Mouse (Mus musculus) gastrocnemius, adult 8-10 months (tissue): ENCODE measurements at regions not wholly inside any gene's neighbourhood (a gene's known extent, or its start where the extent isn't known, plus 50 kb on each side); places are given as distances from the start of the nearest gene placed in this dataset.

Source experiments
- DNase-seq, 2 experiments: peaks; one replicate each; pipeline ENCODE4 v3.0.0; 2022; ENCODE audit warnings: low spot score in 2 of 2

DNA sequence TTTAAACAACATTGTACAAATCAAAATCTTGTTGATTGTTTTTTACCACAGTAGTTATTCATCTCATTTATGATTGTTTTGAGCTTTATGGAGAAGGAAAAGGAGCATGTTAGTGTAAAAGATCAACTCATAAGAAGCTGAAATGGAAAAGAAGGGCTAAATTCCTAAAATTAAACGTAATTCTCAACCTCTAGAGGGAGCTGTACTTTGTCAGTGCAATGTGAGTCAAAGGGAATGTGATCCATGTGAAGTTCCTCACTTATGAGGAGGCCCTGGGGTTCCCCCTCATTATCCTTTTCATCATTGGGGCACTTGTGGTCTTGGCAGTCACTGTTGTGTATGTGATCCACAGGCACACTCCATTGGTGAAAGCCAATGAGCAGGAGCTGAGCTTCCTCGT is 54.0 kb upstream of the Vmn2r7 start:
- no peak for DNase-seq

DNA sequence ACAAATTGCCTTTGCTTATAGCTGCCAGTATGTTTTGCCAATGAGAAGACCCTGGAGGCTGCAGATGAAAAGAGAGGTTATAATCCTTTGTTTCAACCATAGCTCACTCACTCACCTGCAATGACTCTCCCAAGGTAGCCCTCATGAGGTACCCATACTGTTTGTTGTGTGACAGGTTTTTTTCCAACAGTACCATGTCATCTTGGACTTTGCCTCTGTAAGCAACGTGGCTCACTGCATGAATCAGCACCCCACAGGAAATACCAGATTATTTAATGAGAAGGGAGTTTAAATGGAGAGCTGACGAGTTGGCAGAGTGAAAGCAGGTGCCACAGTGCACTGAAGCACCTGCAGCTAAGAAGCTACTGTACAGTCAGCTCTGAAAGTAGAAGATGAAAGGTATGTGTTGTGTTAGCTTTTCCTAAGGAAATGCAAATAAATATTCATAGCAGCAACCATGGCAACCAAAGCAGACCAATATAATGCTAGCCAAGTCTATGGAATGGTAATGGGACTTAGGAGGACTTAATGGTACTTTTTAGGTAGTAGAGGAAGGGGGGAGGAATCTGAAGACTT is 56.8 kb upstream of the Vmn2r7 start:
- DNase-seq, result no peak

DNA sequence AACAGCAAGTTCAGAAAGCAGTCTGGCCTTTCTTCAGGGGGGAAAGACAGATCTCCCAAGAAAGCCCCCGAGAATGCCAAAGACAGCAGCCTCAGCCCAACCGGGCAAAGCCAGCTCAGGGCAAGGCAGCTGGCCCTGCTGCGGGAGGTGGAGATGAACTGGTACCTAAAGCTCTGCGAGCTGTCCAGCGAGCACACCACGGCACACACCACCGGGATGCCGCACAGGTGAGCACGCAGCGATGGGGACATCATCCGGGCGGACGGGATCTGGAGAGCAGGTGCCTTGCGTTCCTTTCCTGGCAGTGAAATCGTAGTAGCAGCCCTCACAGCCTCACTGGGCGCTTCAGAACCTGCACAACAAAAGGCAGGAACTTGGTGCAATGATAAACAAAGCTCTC is 104.7 kb upstream of the Vmn2r7 start:
- DNase-seq, result peak in 1 of 2 experiments; percentile 3

DNA sequence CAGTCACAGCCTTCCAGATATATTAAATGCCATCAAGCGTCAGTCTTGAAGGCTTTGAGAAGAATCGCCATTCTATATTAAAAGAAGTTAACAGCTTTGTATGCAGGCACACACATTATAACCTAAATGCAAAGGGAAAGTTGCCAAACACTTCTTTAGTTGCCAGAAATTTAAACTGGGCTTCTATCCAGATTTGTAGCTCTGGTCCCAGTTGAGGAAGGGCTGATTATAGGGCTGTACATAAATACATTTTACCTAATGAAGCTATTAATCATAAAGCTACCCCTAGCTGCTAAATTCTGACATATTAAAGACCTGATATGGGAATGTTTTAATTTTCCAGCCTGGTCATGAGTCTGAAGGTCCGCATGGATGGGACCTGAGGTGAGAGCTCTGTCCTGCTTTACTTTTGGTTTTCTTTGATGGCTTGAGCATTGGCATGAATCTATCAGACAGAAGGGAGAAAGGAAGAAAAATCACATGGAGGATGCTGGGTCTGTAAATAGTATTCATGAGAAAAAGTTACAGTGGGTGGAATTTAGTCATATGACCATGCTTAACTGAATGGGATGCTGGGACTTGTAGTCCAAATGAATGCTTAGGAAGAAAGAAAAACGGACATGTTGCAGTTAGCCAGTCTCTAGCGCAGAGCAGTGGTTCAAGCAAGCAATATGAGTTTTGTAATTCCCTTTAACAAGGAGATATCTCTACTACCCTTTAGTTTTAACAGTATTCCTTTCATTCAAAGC is 120.3 kb upstream of the Vmn2r7 start:
- no peak for DNase-seq

DNA sequence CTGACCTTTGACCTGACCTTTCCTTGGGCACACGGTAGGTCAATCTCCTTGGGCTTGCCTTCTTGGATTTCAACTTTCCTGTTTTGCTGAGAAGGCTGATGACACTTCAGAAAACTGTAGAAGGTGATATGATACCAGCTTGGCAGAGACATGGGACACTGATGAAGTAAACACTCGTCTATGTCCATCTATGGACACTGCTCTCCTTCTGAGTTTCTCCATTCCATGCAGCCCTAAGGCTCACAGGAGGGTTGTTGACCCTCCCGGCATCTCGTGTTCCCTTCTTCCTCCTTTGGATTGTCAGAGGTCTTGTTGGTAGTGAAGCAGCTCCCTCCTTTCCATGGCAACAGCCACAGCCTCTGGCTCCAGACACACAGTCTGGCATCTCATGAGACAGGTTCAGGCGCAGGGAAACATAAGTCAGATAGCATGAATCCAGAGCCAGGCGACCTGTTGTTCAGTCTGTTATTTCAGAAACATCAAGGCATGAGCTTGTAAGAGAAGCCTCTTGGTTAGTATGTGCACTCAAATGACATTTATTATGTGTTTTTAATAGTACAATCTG is 120.9 kb upstream of the Vmn2r7 start:
- peak; percentile 31 to 68 for DNase-seq

DNA sequence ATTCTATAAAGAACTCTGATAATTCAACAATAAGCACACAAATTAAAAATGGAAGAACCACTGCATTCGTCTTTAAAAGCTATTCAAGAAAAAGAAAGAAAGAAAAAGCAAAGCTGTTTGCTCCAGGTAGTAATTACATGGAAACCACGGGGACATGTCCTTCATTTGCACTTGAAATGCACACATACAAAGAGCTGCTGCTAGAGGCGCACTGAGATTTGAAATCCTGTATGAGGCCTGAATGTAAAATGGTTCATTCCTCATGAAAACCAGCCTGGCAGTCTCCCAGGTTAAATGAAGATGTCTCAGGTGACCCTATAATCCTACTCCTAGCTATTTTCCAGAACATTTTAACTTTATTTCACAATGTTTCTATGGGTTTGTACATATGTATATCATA is 123.7 kb upstream of the Vmn2r7 start:
- no peak for DNase-seq

DNA sequence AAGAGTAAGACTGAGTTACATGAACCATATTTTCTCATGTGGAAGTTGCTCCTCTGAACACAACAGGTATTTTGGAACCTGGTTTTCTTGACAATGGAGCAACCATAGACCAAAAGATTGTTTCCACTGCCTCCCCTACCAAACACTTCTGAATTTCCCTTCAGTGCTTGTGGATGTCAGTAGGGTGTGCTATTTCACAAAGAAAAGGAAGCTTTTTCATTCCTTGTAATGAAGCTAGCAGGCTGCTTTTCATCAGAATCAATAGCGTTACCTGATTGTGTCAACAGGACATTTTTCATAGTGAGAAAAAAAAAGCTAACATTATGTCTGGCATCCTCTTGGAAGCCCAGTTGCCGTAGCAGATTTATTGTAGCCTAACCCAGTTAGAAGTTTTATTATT is 124.8 kb upstream of the Kcnab1 start:
- no peak for DNase-seq

DNA sequence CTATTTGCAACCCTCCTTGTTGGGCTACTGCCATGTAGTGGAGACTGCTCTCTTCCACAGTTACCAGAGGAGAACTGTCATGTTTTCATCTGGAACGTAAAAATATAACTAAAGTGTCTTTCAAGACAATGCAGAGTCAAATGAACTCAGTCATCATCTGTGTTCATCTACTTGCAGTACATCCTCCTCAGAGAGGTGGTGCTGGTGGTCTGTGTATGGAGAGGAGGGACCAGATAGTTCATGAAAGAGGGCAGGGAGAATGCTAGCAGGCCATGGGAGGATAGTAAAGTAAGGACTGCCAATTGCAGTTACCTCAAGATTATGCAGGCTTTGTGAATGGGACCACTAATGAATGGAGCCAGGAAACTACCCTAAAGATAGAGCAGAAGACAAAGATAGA is 121.5 kb upstream of the Kcnab1 start:
- no peak for DNase-seq

DNA sequence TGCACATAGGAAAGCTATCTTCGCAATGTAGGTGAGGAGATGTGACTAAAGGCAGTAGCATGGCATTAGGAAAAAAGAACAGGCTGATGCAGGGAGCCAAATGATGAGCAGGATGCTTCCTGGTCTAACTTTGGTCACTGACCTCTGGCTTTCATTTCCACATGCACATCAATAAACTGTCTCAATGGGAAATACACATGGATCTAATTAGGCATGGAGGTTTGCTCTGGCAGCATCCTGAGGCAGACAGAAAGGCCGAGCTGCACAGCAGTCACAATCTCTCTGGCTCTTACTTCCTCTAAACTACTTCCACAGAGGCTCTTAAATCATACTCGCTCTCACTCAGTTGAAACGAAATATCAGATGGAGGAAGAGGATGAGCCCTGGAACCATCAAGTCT is 112.7 kb upstream of the Kcnab1 start:
- DNase-seq, result no peak

DNA sequence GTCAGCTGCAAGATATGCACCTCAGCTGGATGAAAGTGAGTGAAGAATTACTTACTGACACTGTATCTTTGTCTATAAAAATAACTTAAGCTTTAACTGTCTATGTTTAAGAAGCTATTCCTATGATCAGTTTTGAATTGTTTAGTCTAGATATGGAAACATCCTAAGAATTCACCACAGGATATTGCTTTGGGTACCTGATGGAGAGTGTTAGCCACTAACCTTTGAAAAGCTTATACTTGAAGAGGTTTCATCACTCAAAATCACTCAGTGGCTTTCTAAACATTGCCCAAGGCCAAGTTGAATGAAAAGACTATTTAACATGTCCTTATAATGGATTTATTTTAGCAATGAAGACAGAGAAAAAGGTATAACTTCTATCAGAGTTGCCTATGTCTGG is 111.6 kb upstream of the Kcnab1 start:
- DNase-seq, result no peak

DNA sequence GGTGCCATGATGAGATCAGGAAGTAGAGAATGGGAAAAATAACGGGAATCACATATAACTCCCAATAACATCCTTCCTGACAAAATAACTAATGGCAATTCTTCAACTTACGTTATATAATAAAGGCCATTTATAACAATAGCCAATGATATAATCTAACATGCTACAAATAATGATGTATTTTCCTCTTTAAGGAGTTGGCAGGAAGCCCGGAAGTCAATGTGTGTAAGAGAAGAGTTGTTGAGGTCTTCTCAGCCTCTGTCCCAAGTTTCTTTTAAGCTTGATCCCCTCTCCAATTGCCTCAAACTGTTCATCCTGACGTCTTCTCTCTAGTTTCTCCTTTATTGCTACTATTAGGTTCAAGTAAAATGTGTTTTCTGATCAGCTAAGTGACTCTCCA is 108.1 kb upstream of the Kcnab1 start:
- DNase-seq, result no peak

DNA sequence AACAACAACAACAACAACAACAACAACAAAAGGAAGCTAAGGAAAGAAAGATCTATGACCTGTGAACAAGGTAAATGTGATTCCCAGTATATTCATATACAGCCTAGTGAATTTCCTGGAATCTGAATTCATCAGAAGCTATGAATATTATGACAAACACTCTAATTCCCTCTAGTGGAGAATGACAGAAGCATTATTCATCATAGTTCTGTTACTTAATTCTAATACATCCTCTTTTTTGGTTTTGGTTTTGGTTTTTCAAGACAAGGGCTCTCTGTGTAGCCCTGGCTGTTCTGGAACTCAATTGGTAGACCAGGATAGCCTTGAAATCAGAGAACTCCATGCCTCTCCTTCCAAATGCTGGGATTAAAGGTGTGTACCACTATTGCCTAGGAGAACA is 106.6 kb upstream of the Kcnab1 start:
- no peak for DNase-seq

DNA sequence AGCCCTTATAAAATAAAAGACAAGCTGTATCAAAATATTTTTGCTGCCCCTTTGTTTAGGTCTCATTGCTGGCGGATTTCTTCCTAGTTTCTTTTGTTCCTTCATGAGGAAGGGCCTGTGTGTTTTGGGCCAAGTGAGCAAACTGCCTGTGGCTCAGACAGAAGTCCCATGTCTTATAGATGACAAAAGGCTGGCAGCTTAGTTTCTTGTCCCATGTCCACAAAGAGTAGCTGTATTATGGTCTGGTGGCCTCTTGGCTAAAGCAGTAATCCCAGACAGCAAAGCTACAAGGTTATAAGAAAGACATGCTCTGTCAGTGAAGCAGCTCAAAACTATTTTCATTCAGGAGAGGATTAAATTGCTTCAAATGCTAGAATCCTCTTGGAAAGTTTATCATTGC is 103.1 kb upstream of the Kcnab1 start:
- DNase-seq, result no peak

DNA sequence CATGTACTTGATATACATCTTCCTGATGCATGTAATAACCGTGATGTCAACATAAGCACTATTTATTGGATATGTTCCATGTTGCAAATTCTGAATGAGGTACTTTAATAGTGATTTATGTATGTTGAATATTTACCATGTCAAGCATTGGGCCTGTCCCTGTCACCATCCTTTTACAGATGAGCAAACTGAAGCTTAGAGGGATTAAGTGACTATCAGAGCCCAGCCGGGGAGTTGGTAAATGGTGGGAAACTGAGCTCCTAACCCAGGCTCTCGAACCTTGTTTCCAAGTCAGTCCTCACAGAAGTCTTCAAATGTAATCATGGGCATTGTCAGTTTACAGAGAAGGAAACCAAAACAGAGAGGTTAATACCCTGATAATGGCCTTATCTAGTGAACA is 102.6 kb upstream of the Kcnab1 start:
- no peak for DNase-seq

DNA sequence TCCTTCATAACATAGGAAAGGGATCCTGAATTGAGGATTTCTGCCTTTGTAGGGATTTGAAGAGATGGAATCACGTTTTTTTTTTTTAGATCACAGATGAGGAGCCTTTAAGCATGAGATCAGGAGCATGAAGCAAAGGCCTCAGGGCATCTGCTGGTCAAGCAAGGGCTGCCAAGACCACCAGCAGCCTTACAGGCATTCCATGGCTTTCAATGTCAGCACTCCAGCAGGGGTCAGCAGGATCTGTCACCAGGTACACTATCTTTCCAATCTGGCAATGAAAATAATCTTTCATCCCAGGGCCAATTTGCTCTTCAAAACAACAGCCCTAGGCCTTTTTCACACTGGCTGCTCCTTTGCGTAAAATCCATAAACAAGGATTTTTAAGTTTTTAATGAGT is 85.3 kb upstream of the Kcnab1 start:
- no peak for DNase-seq

DNA sequence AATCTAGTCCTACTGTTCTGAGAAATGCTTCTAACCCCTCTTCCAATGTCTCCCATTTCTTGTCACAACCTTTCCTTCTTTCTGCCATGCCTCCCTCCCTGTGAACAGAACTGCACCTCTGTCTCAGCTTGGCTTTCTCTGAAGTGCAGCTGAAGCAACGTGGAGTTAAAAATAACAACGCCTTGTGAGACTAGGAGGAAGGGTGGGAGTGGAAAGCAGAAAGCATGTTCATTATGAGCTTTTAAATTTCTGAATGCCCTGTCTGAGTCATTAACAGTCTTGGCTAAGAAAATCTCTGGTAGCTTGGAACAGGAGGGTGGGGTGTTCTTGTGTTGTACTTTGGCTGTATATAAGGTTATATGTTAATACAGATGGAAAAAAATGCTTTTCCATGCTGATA is 71.6 kb upstream of the Kcnab1 start:
- no peak for DNase-seq

DNA sequence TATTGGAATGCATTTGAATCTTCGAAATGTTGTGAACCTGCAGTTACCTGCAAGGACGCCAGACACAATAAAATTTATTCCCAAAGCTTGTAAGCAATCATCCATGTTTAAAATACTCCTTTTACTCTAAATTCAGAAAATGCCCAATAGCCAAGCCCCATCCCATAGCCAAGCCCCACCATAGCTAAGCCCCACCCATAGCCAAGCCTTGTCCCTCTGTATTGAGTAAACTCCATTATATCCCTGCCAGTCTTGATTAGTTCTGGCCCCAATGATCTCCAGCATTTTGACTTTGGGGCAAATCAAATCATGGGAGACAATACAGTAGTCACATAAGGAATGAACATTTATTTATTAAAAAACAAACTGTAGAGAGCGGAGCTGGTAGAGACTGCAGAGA is 61.3 kb upstream of the Kcnab1 start:
- no peak for DNase-seq

DNA sequence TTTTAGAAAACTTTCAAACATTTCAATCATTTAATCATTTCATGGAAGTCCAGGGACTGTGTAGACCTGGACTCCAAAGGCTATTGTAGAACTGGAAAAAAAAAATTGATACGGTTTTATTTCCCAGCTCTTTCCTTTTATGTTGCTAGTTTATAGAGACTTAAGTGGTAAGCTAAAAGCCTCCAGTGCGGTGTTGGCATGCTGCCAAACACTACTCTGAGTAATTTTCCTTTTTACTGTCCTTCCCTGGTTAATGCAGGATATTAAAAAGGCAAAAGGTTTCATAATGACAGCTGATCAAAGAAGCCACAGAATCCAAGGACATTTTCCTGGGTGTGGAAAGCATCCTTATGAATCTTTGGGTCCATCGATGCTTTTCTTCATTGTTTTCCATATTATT is 53.8 kb upstream of the Kcnab1 start:
- DNase-seq, result no peak
